Mouse (Mus musculus) liver, postnatal 0 days (tissue): ENCODE measurements around the gene Pde8a.

Source experiments
- CTCF ChIP-seq: sonication (generic); IDR thresholded peaks from 2 replicates; pipeline ENCODE4 v1.5.1; 2016; ENCODE audit warnings: antibody characterized with exemption, low read depth
- EP300 ChIP-seq: IDR thresholded peaks from 2 replicates; pipeline ENCODE4 v1.6.1; 2016; ENCODE audit warnings: antibody characterized with exemption, low read depth, mild to moderate bottlenecking

GRCm38 (mm10) chr7:81379363-81379762 lies 166.0 kb downstream of the Pde8a start:
- TF ChIP-seq CTCF (no peak), EP300 (no peak)
